Mouse (Mus musculus) thymus, postnatal 4 days (tissue): ENCODE measurements around the gene Slc9a9.

ENCODE experiments used
- DNase-seq: peaks from one replicate; pipeline ENCODE4 v3.0.0; 2021

Slc9a9 gene

GRCm38 (mm10) chr9:95161699-95162098, 492.0 kb downstream of the Slc9a9 start:
- DNase-seq: no peak

- no peak for DNase-seq
Observed at GRCm38 (mm10) chr9:95166224-95166623, 496.5 kb downstream of the Slc9a9 start.

- DNase-seq: no peak
Observed at GRCm38 (mm10) chr9:95167806-95168205, 498.1 kb downstream of the Slc9a9 start.

- DNase-seq: no peak
Observed at GRCm38 (mm10) chr9:95168487-95169008, 498.8 kb downstream of the Slc9a9 start.

- DNase-seq: no peak
Observed at GRCm38 (mm10) chr9:95178170-95178569, 508.5 kb downstream of the Slc9a9 start.

GRCm38 (mm10) chr9:95180005-95180404, 510.3 kb downstream of the Slc9a9 start:
- no peak for DNase-seq

GRCm38 (mm10) chr9:95180569-95180968, 510.9 kb downstream of the Slc9a9 start:
- DNase-seq: no peak

GRCm38 (mm10) chr9:95181241-95182043, 511.7 kb downstream of the Slc9a9 start:
- no peak for DNase-seq

GRCm38 (mm10) chr9:95182272-95182671, 512.6 kb downstream of the Slc9a9 start:
- DNase-seq: no peak

GRCm38 (mm10) chr9:95184453-95184852, 514.7 kb downstream of the Slc9a9 start:
- no peak for DNase-seq

- DNase-seq: no peak
Observed at GRCm38 (mm10) chr9:95185840-95186239, 516.1 kb downstream of the Slc9a9 start.

- DNase-seq: no peak
Observed at GRCm38 (mm10) chr9:95186386-95187289, 516.9 kb downstream of the Slc9a9 start.

- no peak for DNase-seq
Observed at GRCm38 (mm10) chr9:95188362-95189217, 518.9 kb downstream of the Slc9a9 start.

GRCm38 (mm10) chr9:95189218-95189605, 519.5 kb downstream of the Slc9a9 start:
- no peak for DNase-seq

GRCm38 (mm10) chr9:95191442-95191841, 521.7 kb downstream of the Slc9a9 start:
- DNase-seq: no peak

- no peak for DNase-seq
Observed at GRCm38 (mm10) chr9:95192901-95193532, 523.3 kb downstream of the Slc9a9 start.

- no peak for DNase-seq
Observed at GRCm38 (mm10) chr9:95193672-95194071, 524.0 kb downstream of the Slc9a9 start.

GRCm38 (mm10) chr9:95194158-95194557, 524.4 kb downstream of the Slc9a9 start:
- no peak for DNase-seq

- no peak for DNase-seq
Observed at GRCm38 (mm10) chr9:95207661-95208060, 538.0 kb downstream of the Slc9a9 start.

GRCm38 (mm10) chr9:95208681-95209080, 539.0 kb downstream of the Slc9a9 start:
- DNase-seq: no peak

- DNase-seq: no peak
Observed at GRCm38 (mm10) chr9:95220009-95220408, 550.3 kb downstream of the Slc9a9 start.

- DNase-seq: no peak
Observed at GRCm38 (mm10) chr9:95221310-95221709, 551.6 kb downstream of the Slc9a9 start.
